Mouse (Mus musculus) urinary bladder, postnatal 25 days (tissue): ENCODE measurements around the gene Gm7954.
"Not testable (repeated sequence)": the region's sequence is repeated elsewhere in the genome, so short reads cannot be mapped to it uniquely, and the experiment has no call there.

Experiments used
- DNase-seq: peaks from one replicate; pipeline ENCODE4 v3.0.0; 2022; ENCODE audit warnings: low spot score

Gm7954 gene

DNA sequence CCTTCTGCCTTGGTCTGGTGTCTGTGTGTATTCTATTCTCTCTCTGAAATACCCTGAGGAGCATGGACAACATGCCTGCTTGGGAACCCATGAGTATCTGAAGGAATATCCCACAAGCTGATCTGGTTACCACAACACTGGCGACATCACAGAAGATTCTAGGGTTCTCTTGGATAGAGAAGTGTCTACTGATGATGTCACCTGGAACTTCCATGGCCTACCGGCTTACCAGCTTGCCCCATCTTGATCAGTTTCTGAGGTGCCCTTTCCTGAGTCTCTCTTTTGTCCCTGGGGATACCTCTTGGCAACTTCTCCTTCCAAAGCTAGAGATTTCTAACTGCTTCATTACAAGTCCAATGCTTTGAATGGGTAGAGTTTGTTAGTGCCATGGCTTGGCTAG lies at the start of gene Gm7954:
Gene Gm7954 (minus strand): TSS at position 101 of the 400 bp plus-strand sequence.
- not testable (repeated sequence) for DNase-seq

DNA sequence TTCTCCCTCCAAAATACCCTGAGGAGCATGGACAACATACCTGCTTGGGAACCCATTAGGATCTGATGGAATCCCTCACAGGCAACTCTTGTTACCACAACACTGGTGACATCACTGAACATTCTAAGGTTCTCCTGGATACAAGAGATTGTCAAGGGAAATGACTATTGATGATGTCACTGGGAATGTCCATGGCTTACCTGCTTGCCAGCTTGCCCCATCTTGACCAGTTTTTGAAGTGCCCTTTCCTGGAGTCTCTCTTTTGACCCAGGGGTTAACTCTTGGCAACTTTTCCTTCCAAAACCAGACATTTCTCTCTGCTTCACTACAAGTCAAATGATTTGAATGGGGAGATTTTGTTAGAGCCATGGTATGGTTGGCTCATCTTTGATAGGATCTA lies 36.1 kb upstream of the Gm7954 start, which contains the start of gene Gm3486:
Gene Gm3486 (minus strand): TSS at position 101 of the 400 bp plus-strand sequence.
- DNase-seq, result not testable (repeated sequence)

DNA sequence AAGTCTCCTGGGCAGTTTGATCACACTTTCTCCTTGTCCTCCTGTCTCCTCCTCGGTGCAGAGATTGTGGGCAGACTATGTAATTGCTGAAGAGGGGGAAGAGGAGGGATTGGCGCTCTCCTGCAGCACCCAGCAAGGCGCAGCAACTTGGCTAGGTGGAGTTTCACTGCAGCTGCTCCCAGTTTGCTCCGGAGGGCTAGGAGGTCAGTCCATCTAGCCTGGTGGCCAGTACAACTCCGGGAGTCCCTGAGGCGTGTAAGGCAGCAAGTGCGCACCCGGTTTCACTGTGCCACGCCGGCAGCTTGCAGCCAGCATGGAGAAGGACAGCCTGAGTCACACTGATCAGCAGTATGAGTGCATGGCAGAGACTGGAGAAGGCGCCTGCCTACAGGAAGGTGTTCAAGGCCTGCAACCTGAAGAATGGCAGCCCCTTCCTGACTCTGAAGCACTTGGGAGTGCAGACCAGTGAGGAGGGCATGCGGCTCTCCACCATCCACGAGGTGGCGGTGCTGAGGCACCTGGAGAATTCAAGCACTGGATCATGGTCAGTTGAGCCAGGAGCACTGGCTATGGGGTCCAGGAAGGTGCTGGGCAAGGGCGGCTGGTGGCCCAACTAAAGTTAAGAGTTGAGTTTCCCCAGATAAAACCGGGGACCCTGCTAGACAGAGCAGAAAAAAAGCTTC lies 27.8 kb downstream of the Gm7954 start:
- DNase-seq, result not testable (repeated sequence)

DNA sequence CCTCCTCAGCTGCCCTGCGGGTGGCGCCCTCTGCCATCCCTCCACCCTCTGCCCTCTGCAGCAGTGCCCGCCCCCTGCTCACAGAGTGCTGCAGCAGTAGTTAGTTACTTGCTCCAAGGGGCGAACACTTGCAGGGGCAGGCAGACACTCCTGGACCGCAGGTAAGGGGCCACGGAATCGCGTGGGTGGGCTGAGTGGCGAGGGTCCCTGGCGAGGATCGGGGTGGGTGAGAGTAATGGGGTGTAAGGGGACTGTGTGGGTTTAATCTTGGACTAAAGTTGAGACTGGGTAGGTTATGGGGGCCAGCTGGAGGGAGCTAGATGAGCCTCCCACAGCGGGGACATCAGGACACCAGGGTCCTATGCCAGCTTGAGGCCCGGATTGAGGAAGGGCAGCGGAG lies 28.6 kb downstream of the Gm7954 start:
- DNase-seq, result not testable (repeated sequence)

DNA sequence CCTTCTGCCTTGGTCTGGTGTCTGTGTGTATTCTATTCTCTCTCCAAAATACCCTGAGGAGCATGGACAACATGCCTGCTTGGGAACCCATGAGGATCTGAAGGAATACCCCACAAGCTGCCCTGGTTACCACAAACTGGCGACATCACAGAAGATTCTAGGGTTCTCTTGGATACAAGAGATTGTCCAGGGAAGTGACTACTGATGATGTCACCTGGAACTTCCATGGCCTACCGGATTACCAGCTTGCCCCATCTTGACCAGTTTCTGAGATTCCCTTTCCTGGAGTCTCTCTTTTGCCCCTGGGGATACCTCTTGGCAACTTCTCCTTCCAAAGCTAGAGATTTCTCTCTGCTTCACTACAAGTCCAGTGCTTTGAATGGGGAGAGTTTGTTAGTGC lies 45.1 kb downstream of the Gm7954 start, which contains the start of gene Gm6482:
Gene Gm6482 (minus strand): TSS at position 101 of the 400 bp plus-strand sequence.
- DNase-seq, result not testable (repeated sequence)
